Mouse (Mus musculus) liver, postnatal 0 days (tissue): Measurements from ENCODE around the gene Scgb1a1.

Experiments
- CTCF ChIP-seq: sonication (generic); IDR thresholded peaks from 2 replicates; pipeline ENCODE4 v1.5.1; 2016; ENCODE audit warnings: antibody characterized with exemption, low read depth
- EP300 ChIP-seq: IDR thresholded peaks from 2 replicates; pipeline ENCODE4 v1.6.1; 2016; ENCODE audit warnings: antibody characterized with exemption, low read depth, mild to moderate bottlenecking

- TF ChIP-seq EP300 (no peak), CTCF (no peak)
Measured at GRCm38 (mm10) chr19:9119655-9120425, 32.1 kb upstream of the Scgb1a1 start.
